Mouse (Mus musculus) brain, embryonic 14.5 days (tissue): ENCODE measurements around the gene Tmem107.
A peak's percentile ranks its signal among the peaks of the same experiment; 100 is the strongest.

Source experiments
- CTCF ChIP-seq: fragments of 200-500 bp; IDR thresholded peaks from 2 replicates; pipeline ENCODE4 v1.5.1; 2012; ENCODE audit warnings: inconsistent platforms, mild to moderate bottlenecking, moderate library complexity, borderline replicate concordance; ENCODE audit not compliant: insufficient read depth, insufficient read length; ENCODE audit errors: extremely low read depth
- POLR2A ChIP-seq: fragments of 200-500 bp; IDR thresholded peaks from 2 replicates; pipeline ENCODE4 v1.6.1; 2012; ENCODE audit warnings: mild to moderate bottlenecking, inconsistent platforms, borderline replicate concordance; ENCODE audit not compliant: poor library complexity, insufficient read depth, insufficient read length, severe bottlenecking; ENCODE audit errors: extremely low read depth

DNA sequence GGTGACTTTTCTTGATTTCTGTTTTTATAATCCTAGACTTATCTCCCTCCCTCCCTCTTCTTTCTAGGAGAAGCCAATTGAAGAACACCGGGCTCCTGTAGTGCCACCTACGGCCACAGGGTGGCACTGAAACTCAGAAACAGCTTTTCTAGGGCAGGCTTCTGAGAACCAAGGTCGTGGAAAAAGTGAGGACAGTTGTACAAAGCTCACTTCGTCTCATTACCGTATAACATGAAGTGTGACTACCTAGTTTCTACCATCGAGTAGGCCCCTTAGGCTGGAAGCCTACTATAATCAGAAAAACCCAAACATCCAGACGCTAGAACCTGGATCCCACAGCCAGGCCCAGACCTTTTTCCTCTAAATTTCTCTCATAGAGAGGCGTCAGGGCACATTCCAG is 3.6 kb upstream of the Tmem107 start:
- TF ChIP-seq CTCF (peak; percentile 87; the same call in 1 of the 2 replicates), POLR2A (no peak)
